Mouse (Mus musculus): ENCODE data around the gene Faap24.

DNA sequence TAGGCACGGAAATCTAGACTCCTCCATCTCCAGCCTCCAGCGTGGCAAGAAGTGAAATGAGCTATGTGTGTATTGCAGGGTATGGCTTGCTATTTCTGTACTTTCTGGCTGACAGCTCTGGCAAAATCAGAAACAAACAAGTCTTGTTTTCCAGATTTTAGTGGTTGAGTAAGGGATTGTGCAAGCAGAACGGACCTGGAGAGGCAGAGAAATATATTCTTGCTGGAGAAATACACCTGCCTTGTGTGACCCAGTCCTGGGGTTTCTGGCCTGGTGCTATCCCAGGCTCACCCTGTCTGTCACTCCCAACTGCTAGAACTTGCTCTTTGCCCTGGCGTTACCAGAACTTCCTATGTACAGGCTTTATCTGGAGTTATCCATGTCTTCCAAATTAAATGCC lies 54.1 kb downstream of the Faap24 start:
- no peak for TF ChIP-seq CTCF (IDR thresholded peaks at IDR 0.05; ENCODE audit: insufficient read depth, low read depth, low read length)
- no peak for TF ChIP-seq POLR2A (IDR thresholded peaks at IDR 0.05; ENCODE audit: insufficient read depth, low read depth, low read length)

All from olfactory bulb, adult 2 months (tissue).